Mouse (Mus musculus) intestine, postnatal 0 days (tissue): ENCODE measurements at regions not wholly inside any gene's neighbourhood (a gene's known extent, or its start where the extent isn't known, plus 50 kb on each side); places are given as distances from the start of the nearest gene placed in this dataset.

Experiments
- ATAC-seq: fragments of 200-750 bp; cut with Nextera tagmentation; 2 replicates; pipeline ENCODE4 v1.8.0; 2017; ENCODE audit warnings: mild to moderate bottlenecking, moderate TSS enrichment, moderate library complexity
- H3K27ac ChIP-seq: fragments of 300-500 bp; sonication (generic); 2 replicates; pipeline ENCODE4 v1.5.1; 2014; ENCODE audit warnings: mild to moderate bottlenecking, low read depth, low read length, moderate library complexity
- H3K27me3 ChIP-seq: fragments of 300-500 bp; sonication (generic); replicated peaks from 2 replicates; pipeline ENCODE4 v1.6.1; 2014; ENCODE audit warnings: low read length, mixed read lengths; ENCODE audit not compliant: control insufficient read depth, insufficient read depth
- H3K36me3 ChIP-seq: fragments of 300-500 bp; sonication (generic); 2 replicates; pipeline ENCODE4 v1.6.1; 2014; ENCODE audit warnings: mild to moderate bottlenecking, moderate library complexity; ENCODE audit not compliant: control insufficient read depth, insufficient read depth
- H3K4me1 ChIP-seq: fragments of 300-500 bp; sonication (generic); replicated peaks from 2 replicates; pipeline ENCODE4 v1.6.1; 2014; ENCODE audit warnings: antibody characterized with exemption, low read length, mixed read lengths; ENCODE audit not compliant: control insufficient read depth, insufficient read depth
- H3K4me2 ChIP-seq: fragments of 300-500 bp; sonication (generic); replicated peaks from 2 replicates; pipeline ENCODE4 v1.6.1; 2014; ENCODE audit warnings: low read depth, mild to moderate bottlenecking, moderate library complexity
- H3K4me3 ChIP-seq: fragments of 300-500 bp; sonication (generic); 2 replicates; pipeline ENCODE4 v1.5.1; 2014; ENCODE audit warnings: low read depth, low read length
- H3K9ac ChIP-seq: fragments of 300-500 bp; sonication (generic); 2 replicates; pipeline ENCODE4 v1.6.1; 2014; ENCODE audit warnings: mild to moderate bottlenecking, low read depth, low read length
- H3K9me3 ChIP-seq: fragments of 300-500 bp; sonication (generic); 2 replicates; pipeline ENCODE4 v1.6.1; 2016; ENCODE audit warnings: mixed run types; ENCODE audit not compliant: control insufficient read depth
- CTCF ChIP-seq: sonication (generic); IDR thresholded peaks from 2 replicates; pipeline ENCODE4 v1.5.1; 2016; ENCODE audit warnings: low read depth, mild to moderate bottlenecking, control low read depth, antibody characterized with exemption, moderate library complexity
- WGBS: fragments of 180-500 bp; shearing (Covaris S2); extraction: QIAGEN DNeasy Blood & Tissue Kit; methylation state at CpG from one replicate; pipeline ENCODE4 v1.1.7; 2014; 5-methylcytosine and 5-hydroxymethylcytosine counted together

- no peak for ATAC-seq
- Histone ChIP-seq H3K27ac (no peak overlapping the region), H3K27me3 (no peaks in the 10 kb centered on the region), H3K4me3 (no peak overlapping the region), H3K4me1 (no peaks in the 10 kb centered on the region), H3K9me3 (no peaks in the 10 kb centered on the region), H3K36me3 (no peaks in the 10 kb centered on the region), H3K9ac (no peak overlapping the region), H3K4me2 (no peak overlapping the region)
- TF ChIP-seq CTCF: no peak
- 87% methylated on average over 4 of the region's 4 CpGs for WGBS
Measured at GRCm38 (mm10) chr8:112390108-112390507, 179.7 kb upstream of the Cntnap4 start.

DNA sequence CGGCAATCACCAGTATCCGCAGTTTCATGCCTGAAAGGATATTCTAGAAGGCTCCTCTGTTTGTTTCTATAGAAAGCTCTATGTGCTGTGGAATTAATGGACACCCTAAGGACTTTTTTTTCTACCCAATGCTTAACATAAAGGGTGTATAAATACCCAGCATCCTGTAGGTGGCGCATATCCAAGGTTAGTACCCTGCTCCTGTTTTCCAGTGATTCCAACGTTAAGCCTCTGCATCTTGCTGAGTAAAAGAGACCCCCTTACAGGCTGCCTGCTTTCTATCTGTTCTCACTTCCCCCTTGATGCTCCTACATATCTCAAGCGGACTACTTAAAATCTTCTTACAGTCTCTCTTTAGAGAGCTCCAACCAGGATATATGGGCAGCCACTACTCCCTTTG, 221.5 kb upstream of the Cntnap4 start:
- no peak overlapping the region for H3K27ac ChIP-seq
- no peak for ATAC-seq
- H3K9me3 ChIP-seq: no peaks in the 10 kb centered on the region
- no peaks in the 10 kb centered on the region for H3K27me3 ChIP-seq
- H3K9ac ChIP-seq: no peak overlapping the region
- no peak overlapping the region for H3K4me2 ChIP-seq
- H3K4me3 ChIP-seq: no peak overlapping the region
- peak; percentile 42 for TF ChIP-seq CTCF
- no peaks in the 10 kb centered on the region for H3K4me1 ChIP-seq
- WGBS: 35% methylated on average over 5 of the region's 5 CpGs
- no peaks in the 10 kb centered on the region for H3K36me3 ChIP-seq

DNA sequence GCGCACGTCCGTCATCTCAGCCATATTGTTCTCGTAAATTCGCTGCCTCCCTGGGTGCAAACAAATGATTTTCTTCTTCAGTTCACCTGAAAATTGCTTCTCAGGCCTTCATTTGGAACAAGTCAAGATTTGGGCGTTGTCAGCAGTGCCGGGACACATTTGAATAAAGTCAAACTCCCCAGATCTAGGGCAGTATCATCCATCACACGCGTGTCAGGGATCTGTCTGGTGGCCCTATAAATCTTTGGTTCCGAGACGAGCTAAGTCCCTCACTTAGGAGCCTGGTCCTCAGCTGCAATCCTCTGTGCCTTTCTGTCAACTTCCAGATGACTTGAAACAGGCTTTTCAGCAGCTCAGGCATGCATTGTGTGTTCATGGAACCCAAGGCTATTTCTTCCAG, 236.7 kb upstream of the Cntnap4 start:
- no peaks in the 10 kb centered on the region for H3K36me3 ChIP-seq
- H3K4me2 ChIP-seq: no peak overlapping the region
- WGBS: 67% methylated on average over 11 of the region's 11 CpGs
- H3K9me3 ChIP-seq: no peaks in the 10 kb centered on the region
- H3K4me1 ChIP-seq: no peaks in the 10 kb centered on the region
- ATAC-seq: no peak
- no peak overlapping the region for H3K4me3 ChIP-seq
- no peaks in the 10 kb centered on the region for H3K27me3 ChIP-seq
- TF ChIP-seq CTCF: no peak
- no peak overlapping the region for H3K27ac ChIP-seq
- no peak overlapping the region for H3K9ac ChIP-seq

- WGBS: 74% methylated on average over 10 of the region's 10 CpGs
- Histone ChIP-seq H3K4me1 (no peaks in the 10 kb centered on the region), H3K27ac (no peak overlapping the region), H3K36me3 (no peaks in the 10 kb centered on the region), H3K9me3 (no peaks in the 10 kb centered on the region), H3K27me3 (no peaks in the 10 kb centered on the region), H3K4me2 (no peak overlapping the region), H3K4me3 (no peak overlapping the region), H3K9ac (no peak overlapping the region)
- TF ChIP-seq CTCF: no peak
- ATAC-seq: no peak
Measured at GRCm38 (mm10) chr8:112332021-112332420, 237.8 kb upstream of the Cntnap4 start.

DNA sequence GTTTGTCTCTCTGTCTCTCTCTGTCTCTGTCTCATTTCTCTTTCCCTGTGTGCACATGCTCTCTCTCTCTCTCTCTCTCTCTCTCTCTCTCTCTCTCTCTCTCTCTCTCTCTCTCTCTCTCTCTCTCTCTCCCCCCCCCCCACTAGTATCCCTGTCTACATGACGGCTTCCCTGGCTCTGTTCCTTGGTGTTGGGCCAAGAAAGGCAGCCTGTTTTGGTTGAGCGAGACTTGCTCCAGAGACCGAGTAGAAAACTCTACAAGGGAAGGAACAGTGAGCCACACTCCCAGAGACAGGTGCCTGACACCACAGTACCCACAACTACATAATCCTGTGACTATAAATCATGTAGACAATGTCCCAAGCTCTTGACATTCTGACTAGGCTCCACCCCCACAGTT, 260.0 kb upstream of the Cntnap4 start:
- H3K4me3 ChIP-seq: no peak overlapping the region
- H3K4me2 ChIP-seq: no peak overlapping the region
- no peak for ATAC-seq
- 79% methylated on average over 3 of the region's 3 CpGs for WGBS
- TF ChIP-seq CTCF: no peak
- no peaks in the 10 kb centered on the region for H3K4me1 ChIP-seq
- no peaks in the 10 kb centered on the region for H3K36me3 ChIP-seq
- no peaks in the 10 kb centered on the region for H3K27me3 ChIP-seq
- no peak overlapping the region for H3K27ac ChIP-seq
- H3K9me3 ChIP-seq: no peaks in the 10 kb centered on the region
- no peak overlapping the region for H3K9ac ChIP-seq

GRCm38 (mm10) chr8:112308354-112308753, 261.5 kb upstream of the Cntnap4 start:
- no peaks in the 10 kb centered on the region for H3K27me3 ChIP-seq
- no peaks in the 10 kb centered on the region for H3K9me3 ChIP-seq
- no peak overlapping the region for H3K4me3 ChIP-seq
- no peak overlapping the region for H3K4me2 ChIP-seq
- WGBS: 79% methylated on average over 6 of the region's 6 CpGs
- H3K36me3 ChIP-seq: no peaks in the 10 kb centered on the region
- H3K27ac ChIP-seq: no peak overlapping the region
- H3K4me1 ChIP-seq: no peaks in the 10 kb centered on the region
- no peak for TF ChIP-seq CTCF
- H3K9ac ChIP-seq: no peak overlapping the region
- no peak for ATAC-seq

DNA sequence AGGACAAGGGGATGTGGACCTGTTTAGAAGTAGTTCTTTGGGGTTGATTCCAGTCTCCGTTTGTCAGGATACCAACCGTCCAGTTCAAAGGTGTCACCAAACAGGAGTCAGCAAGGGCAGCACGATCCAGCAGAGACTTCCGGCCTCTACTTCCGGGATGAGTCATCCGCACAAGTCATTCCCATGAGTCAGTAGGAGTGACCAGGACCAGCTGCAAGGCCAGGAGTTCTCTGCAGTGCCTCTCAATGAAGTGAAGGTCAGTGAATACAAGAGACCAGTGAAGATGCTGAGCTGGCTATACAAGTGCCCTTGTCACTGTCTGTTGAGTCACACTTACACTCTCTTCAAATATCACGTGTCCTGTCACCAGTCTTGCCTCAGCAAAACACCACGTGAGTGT, 272.8 kb upstream of the Cntnap4 start:
- no peak overlapping the region for H3K4me2 ChIP-seq
- H3K9me3 ChIP-seq: no peaks in the 10 kb centered on the region
- no peaks in the 10 kb centered on the region for H3K4me1 ChIP-seq
- H3K36me3 ChIP-seq: no peaks in the 10 kb centered on the region
- no peak overlapping the region for H3K9ac ChIP-seq
- no peak overlapping the region for H3K4me3 ChIP-seq
- no peak overlapping the region for H3K27ac ChIP-seq
- TF ChIP-seq CTCF: no peak
- WGBS: 79% methylated on average over 8 of the region's 8 CpGs
- H3K27me3 ChIP-seq: no peaks in the 10 kb centered on the region
- no peak; the same call in 1 of the 2 replicates for ATAC-seq
